Mouse (Mus musculus): ENCODE measurements around the gene St5. TPM values are rescaled to one million over a fixed set of nuclear protein-coding genes. Genes with fewer than 3 reads are reported as not detected.

The St5 gene
- polyA plus RNA-seq, 1 experiment from 2014 or later, result 30.4 TPM

GRCm38 (mm10) chr7:109533888-109534287 lies 169.5 kb downstream of the St5 start:
- H3K36me3 ChIP-seq, result peaks cover 38% of the 10 kb centered on the region
- no peak for ATAC-seq (replicated peaks; ENCODE audit: insufficient number of reproducible peaks, insufficient read depth, low FRiP score, low read depth)
- H3K9ac ChIP-seq, result no peak overlapping the region
- H3K4me1 ChIP-seq (replicated peaks), result peaks cover 17% of the 10 kb centered on the region
- H3K27me3 ChIP-seq, result no peaks in the 10 kb centered on the region
- H3K9me3 ChIP-seq (replicated peaks), result no peaks in the 10 kb centered on the region
- no peak overlapping the region for H3K4me3 ChIP-seq
- WGBS, result 79% methylated on average over 4 of the region's 4 CpGs
- no peak overlapping the region for H3K4me2 ChIP-seq
- no peak overlapping the region for H3K27ac ChIP-seq

- H3K9ac ChIP-seq, result no peak overlapping the region
- H3K9me3 ChIP-seq (replicated peaks), result no peaks in the 10 kb centered on the region
- H3K27me3 ChIP-seq, result no peaks in the 10 kb centered on the region
- no peak overlapping the region for H3K4me3 ChIP-seq
- 81% methylated on average over 4 of the region's 4 CpGs for WGBS
- H3K27ac ChIP-seq, result no peak overlapping the region
- no peak for ATAC-seq (replicated peaks; ENCODE audit: insufficient number of reproducible peaks, insufficient read depth, low FRiP score, low read depth)
- H3K4me1 ChIP-seq (replicated peaks), result peaks cover 19% of the 10 kb centered on the region
- H3K4me2 ChIP-seq, result no peak overlapping the region
- H3K36me3 ChIP-seq, result peaks cover 34% of the 10 kb centered on the region
These were observed 170.3 kb downstream of the St5 start for GRCm38 (mm10) chr7:109533129-109533528.

GRCm38 (mm10) chr7:109532691-109533090 lies 170.7 kb downstream of the St5 start:
- Histone ChIP-seq H3K4me2 (no peak overlapping the region), H3K9me3 (replicated peaks) (no peaks in the 10 kb centered on the region), H3K4me3 (no peak overlapping the region), H3K36me3 (peaks cover 33% of the 10 kb centered on the region), H3K4me1 (replicated peaks) (peaks cover 19% of the 10 kb centered on the region), H3K27me3 (no peaks in the 10 kb centered on the region), H3K27ac (no peak overlapping the region), H3K9ac (no peak overlapping the region)
- 52% methylated on average over 3 of the region's 3 CpGs for WGBS
- no peak for ATAC-seq (replicated peaks; ENCODE audit: insufficient number of reproducible peaks, insufficient read depth, low FRiP score, low read depth)

- no peak overlapping the region for H3K27ac ChIP-seq
- 64% methylated on average over 5 of the region's 5 CpGs for WGBS
- no peak overlapping the region for H3K4me2 ChIP-seq
- H3K36me3 ChIP-seq, result peaks cover 33% of the 10 kb centered on the region
- ATAC-seq (replicated peaks; ENCODE audit: insufficient number of reproducible peaks, insufficient read depth, low FRiP score, low read depth), result no peak
- H3K9me3 ChIP-seq (replicated peaks), result no peaks in the 10 kb centered on the region
- no peak overlapping the region for H3K4me3 ChIP-seq
- no peaks in the 10 kb centered on the region for H3K27me3 ChIP-seq
- H3K9ac ChIP-seq, result no peak overlapping the region
- H3K4me1 ChIP-seq (replicated peaks), result peaks cover 12% of the 10 kb centered on the region
These were observed 171.9 kb downstream of the St5 start for GRCm38 (mm10) chr7:109531501-109531900.

- H3K27me3 ChIP-seq, result no peaks in the 10 kb centered on the region
- no peak overlapping the region for H3K9ac ChIP-seq
- 81% methylated on average over 2 of the region's 2 CpGs for WGBS
- H3K9me3 ChIP-seq (replicated peaks), result no peaks in the 10 kb centered on the region
- H3K4me3 ChIP-seq, result no peak overlapping the region
- no peak overlapping the region for H3K4me2 ChIP-seq
- no peak overlapping the region for H3K27ac ChIP-seq
- peaks cover 36% of the 10 kb centered on the region for H3K36me3 ChIP-seq
- no peak for ATAC-seq (replicated peaks; ENCODE audit: insufficient number of reproducible peaks, insufficient read depth, low FRiP score, low read depth)
- H3K4me1 ChIP-seq (replicated peaks), result peaks cover 5% of the 10 kb centered on the region; the same call in 1 of the 2 replicates
These were observed 173.7 kb downstream of the St5 start for GRCm38 (mm10) chr7:109529741-109530140.

- no peak overlapping the region for H3K4me3 ChIP-seq
- peaks cover 5% of the 10 kb centered on the region; the same call in 1 of the 2 replicates for H3K4me1 ChIP-seq (replicated peaks)
- H3K9me3 ChIP-seq (replicated peaks), result no peaks in the 10 kb centered on the region
- H3K4me2 ChIP-seq, result no peak overlapping the region
- peaks cover 40% of the 10 kb centered on the region for H3K36me3 ChIP-seq
- H3K27ac ChIP-seq, result no peak overlapping the region
- no peaks in the 10 kb centered on the region for H3K27me3 ChIP-seq
- WGBS, result 23% methylated on average over 3 of the region's 3 CpGs
- peak; percentile 67 for ATAC-seq (replicated peaks; ENCODE audit: insufficient number of reproducible peaks, insufficient read depth, low FRiP score, low read depth)
- H3K9ac ChIP-seq, result no peak overlapping the region
These were observed 175.0 kb downstream of the St5 start for GRCm38 (mm10) chr7:109528356-109528755.

GRCm38 (mm10) chr7:109527536-109527935 lies 175.9 kb downstream of the St5 start:
- 68% methylated on average over 3 of the region's 3 CpGs for WGBS
- no peak overlapping the region for H3K4me3 ChIP-seq
- ATAC-seq (replicated peaks; ENCODE audit: insufficient number of reproducible peaks, insufficient read depth, low FRiP score, low read depth), result no peak
- peaks cover 5% of the 10 kb centered on the region; the same call in 1 of the 2 replicates for H3K4me1 ChIP-seq (replicated peaks)
- no peak overlapping the region for H3K27ac ChIP-seq
- H3K36me3 ChIP-seq, result peaks cover 48% of the 10 kb centered on the region
- H3K27me3 ChIP-seq, result no peaks in the 10 kb centered on the region
- no peak overlapping the region for H3K9ac ChIP-seq
- no peaks in the 10 kb centered on the region for H3K9me3 ChIP-seq (replicated peaks)
- no peak overlapping the region for H3K4me2 ChIP-seq

- Histone ChIP-seq H3K27ac (peak overlapping the region; percentile 31), H3K9me3 (replicated peaks) (no peaks in the 10 kb centered on the region), H3K27me3 (no peaks in the 10 kb centered on the region), H3K4me1 (replicated peaks) (peaks cover 5% of the 10 kb centered on the region), H3K36me3 (peaks cover 46% of the 10 kb centered on the region), H3K9ac (no peak overlapping the region), H3K4me2 (no peak overlapping the region), H3K4me3 (no peak overlapping the region)
- ATAC-seq (replicated peaks; ENCODE audit: insufficient number of reproducible peaks, insufficient read depth, low FRiP score, low read depth), result no peak
- WGBS, result 62% methylated on average over 16 of the region's 16 CpGs
These were observed 177.4 kb downstream of the St5 start for GRCm38 (mm10) chr7:109525740-109526663.

- no peak overlapping the region for H3K27ac ChIP-seq
- no peaks in the 10 kb centered on the region for H3K27me3 ChIP-seq
- ATAC-seq (replicated peaks; ENCODE audit: insufficient number of reproducible peaks, insufficient read depth, low FRiP score, low read depth), result no peak
- H3K4me1 ChIP-seq (replicated peaks), result peaks cover 18% of the 10 kb centered on the region
- H3K9me3 ChIP-seq (replicated peaks), result no peaks in the 10 kb centered on the region
- no peak overlapping the region for H3K4me2 ChIP-seq
- H3K9ac ChIP-seq, result no peak overlapping the region
- WGBS, result 81% methylated on average over 3 of the region's 3 CpGs
- H3K36me3 ChIP-seq, result peaks cover 45% of the 10 kb centered on the region
- H3K4me3 ChIP-seq, result no peak overlapping the region
These were observed 178.6 kb downstream of the St5 start for GRCm38 (mm10) chr7:109524763-109525162.

- no peaks in the 10 kb centered on the region for H3K27me3 ChIP-seq
- H3K9ac ChIP-seq, result no peak overlapping the region
- H3K9me3 ChIP-seq (replicated peaks), result no peaks in the 10 kb centered on the region
- H3K4me2 ChIP-seq, result no peak overlapping the region
- peak overlapping the region; percentile 10; the same call in 1 of the 2 replicates for H3K27ac ChIP-seq
- H3K4me3 ChIP-seq, result no peak overlapping the region
- no peak for ATAC-seq (replicated peaks; ENCODE audit: insufficient number of reproducible peaks, insufficient read depth, low FRiP score, low read depth)
- H3K4me1 ChIP-seq (replicated peaks), result peaks cover 19% of the 10 kb centered on the region
- H3K36me3 ChIP-seq, result peaks cover 45% of the 10 kb centered on the region
These were observed 179.0 kb downstream of the St5 start for GRCm38 (mm10) chr7:109524442-109524744.

GRCm38 (mm10) chr7:109523741-109524441 lies 179.5 kb downstream of the St5 start:
- H3K9ac ChIP-seq, result no peak overlapping the region
- H3K9me3 ChIP-seq (replicated peaks), result no peaks in the 10 kb centered on the region
- H3K4me2 ChIP-seq, result no peak overlapping the region
- no peak for ATAC-seq (replicated peaks; ENCODE audit: insufficient number of reproducible peaks, insufficient read depth, low FRiP score, low read depth)
- H3K27me3 ChIP-seq, result no peaks in the 10 kb centered on the region
- peaks cover 45% of the 10 kb centered on the region for H3K36me3 ChIP-seq
- 66% methylated on average over 6 of the region's 6 CpGs for WGBS
- no peak overlapping the region for H3K4me3 ChIP-seq
- peak overlapping the region; percentile 10; the same call in 1 of the 2 replicates for H3K27ac ChIP-seq
- peaks cover 19% of the 10 kb centered on the region for H3K4me1 ChIP-seq (replicated peaks)
